Mouse (Mus musculus): ENCODE measurements at regions not wholly inside any gene's neighbourhood (a gene's known extent, or its start where the extent isn't known, plus 50 kb on each side); places are given as distances from the start of the nearest gene placed in this dataset.

DNA sequence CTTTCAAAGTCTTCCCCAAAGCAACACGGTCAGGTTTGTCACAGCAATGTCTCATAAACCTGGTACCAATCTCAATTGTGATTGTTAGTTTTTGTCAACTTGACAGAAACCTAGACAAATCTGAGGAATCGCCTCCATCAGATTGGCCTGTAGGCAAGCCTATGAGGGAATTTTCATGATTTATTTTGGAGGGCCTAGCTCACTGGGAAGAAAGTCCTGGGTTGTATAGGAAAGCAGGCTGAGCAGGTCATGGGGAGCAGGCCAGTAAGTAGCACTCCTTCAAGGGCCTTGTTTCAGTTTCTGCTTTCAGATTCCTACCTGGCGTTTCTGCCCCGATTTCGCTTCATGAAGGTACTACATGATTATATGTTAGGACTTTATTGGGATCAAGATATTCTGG lies 144.1 kb upstream of the Cdkn2b start:
- TF ChIP-seq CTCF (IDR thresholded peaks at IDR 0.05) = no peak
- TF ChIP-seq EP300 (IDR thresholded peaks at IDR 0.05) = no peak
